Mouse (Mus musculus) olfactory bulb, adult 2 months (tissue): ENCODE results near the gene I0C0044D17Rik. TPM values are rescaled to one million over a fixed set of nuclear protein-coding genes. Genes with fewer than 3 reads are reported as not detected.
"Not testable (repeated sequence)": the region's sequence is repeated elsewhere in the genome, so short reads cannot be mapped to it uniquely, and the experiment has no call there.

Source experiments
- H3K27ac ChIP-seq: fragments of 200-500 bp; 2 replicates; pipeline ENCODE4 v1.5.1; 2012; ENCODE audit warnings: low read depth, low read length; ENCODE audit not compliant: insufficient read depth
- H3K4me1 ChIP-seq: fragments of 200-500 bp; 2 replicates; pipeline ENCODE4 v1.6.1; 2012; ENCODE audit warnings: low read length; ENCODE audit not compliant: control insufficient read depth, insufficient read depth
- H3K4me3 ChIP-seq: fragments of 200-500 bp; 2 replicates; pipeline ENCODE4 v1.5.1; 2012; ENCODE audit warnings: mild to moderate bottlenecking, low read depth, low read length, moderate library complexity; ENCODE audit not compliant: insufficient read depth
- CTCF ChIP-seq: fragments of 200-500 bp; IDR thresholded peaks from 2 replicates; pipeline ENCODE4 v1.5.1; 2012; ENCODE audit warnings: low read depth, mild to moderate bottlenecking, low read length, moderate library complexity; ENCODE audit not compliant: insufficient read depth
- POLR2A ChIP-seq: fragments of 200-500 bp; IDR thresholded peaks from 2 replicates; pipeline ENCODE4 v1.6.1; 2012; ENCODE audit warnings: mild to moderate bottlenecking, low read depth, low read length, moderate library complexity; ENCODE audit not compliant: insufficient read depth
- WGBS: fragments of 180-500 bp; shearing (Covaris S2); methylation state at CpG from one replicate; pipeline ENCODE4 v1.1.7; 2018; 5-methylcytosine and 5-hydroxymethylcytosine counted together
- polyA plus RNA-seq: library from polyadenylated mRNA; stranded (reverse); fragments of >200 nt; gene quantifications from 2 replicates; pipeline ENCODE4 v1.2.4, GENCODE M21; 2012; ENCODE audit warnings: low replicate concordance; ENCODE audit not compliant: missing spikeins, insufficient read depth, insufficient read length

I0C0044D17Rik gene
- polyA plus RNA-seq, 1 experiment, result not detected

GRCm38 (mm10) chr4:98847120-98847885 lies 23.7 kb upstream of the I0C0044D17Rik start:
- Histone ChIP-seq H3K27ac (no peak overlapping the region), H3K4me3 (no peak overlapping the region), H3K4me1 (no peaks in the 10 kb centered on the region)
- 83% methylated on average over 6 of the region's 6 CpGs for WGBS
- no peak for TF ChIP-seq CTCF
- no peak for TF ChIP-seq POLR2A

GRCm38 (mm10) chr4:98846396-98846795 lies 22.8 kb upstream of the I0C0044D17Rik start:
- Histone ChIP-seq H3K27ac (no peak overlapping the region), H3K4me1 (no peaks in the 10 kb centered on the region), H3K4me3 (no peak overlapping the region)
- 61% methylated on average over 3 of the region's 3 CpGs for WGBS
- TF ChIP-seq POLR2A, result no peak
- TF ChIP-seq CTCF, result no peak

- Histone ChIP-seq H3K27ac (no peak overlapping the region), H3K4me3 (no peak overlapping the region), H3K4me1 (no peaks in the 10 kb centered on the region)
- 84% methylated on average over 8 of the region's 8 CpGs for WGBS
- TF ChIP-seq POLR2A, result no peak
- TF ChIP-seq CTCF, result no peak
These were observed 22.1 kb upstream of the I0C0044D17Rik start for GRCm38 (mm10) chr4:98845687-98846125.

DNA sequence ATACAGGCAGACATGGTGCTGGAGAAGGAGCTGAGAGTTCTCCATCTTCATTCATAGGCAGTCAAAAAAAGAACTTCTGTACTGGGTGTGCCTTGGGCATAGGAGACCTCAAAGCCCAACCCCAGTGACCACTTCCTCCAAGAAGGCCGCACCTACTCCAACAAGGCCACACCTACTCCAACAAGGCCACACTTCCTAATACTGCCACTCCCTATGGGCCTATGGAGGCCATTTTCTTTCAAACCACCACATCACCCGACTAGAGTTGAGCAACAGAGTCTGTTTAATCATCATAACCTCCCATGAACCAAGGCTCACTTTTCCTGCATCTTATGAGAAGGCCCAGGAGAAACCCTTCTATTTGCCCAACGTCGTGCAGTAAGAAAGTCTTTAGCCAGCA lies 21.6 kb upstream of the I0C0044D17Rik start:
- Histone ChIP-seq H3K4me1 (no peaks in the 10 kb centered on the region), H3K4me3 (no peak overlapping the region), H3K27ac (no peak overlapping the region)
- no peak for TF ChIP-seq POLR2A
- no peak for TF ChIP-seq CTCF
- 92% methylated on average over 4 of the region's 4 CpGs for whole genome bisulfite sequencing

DNA sequence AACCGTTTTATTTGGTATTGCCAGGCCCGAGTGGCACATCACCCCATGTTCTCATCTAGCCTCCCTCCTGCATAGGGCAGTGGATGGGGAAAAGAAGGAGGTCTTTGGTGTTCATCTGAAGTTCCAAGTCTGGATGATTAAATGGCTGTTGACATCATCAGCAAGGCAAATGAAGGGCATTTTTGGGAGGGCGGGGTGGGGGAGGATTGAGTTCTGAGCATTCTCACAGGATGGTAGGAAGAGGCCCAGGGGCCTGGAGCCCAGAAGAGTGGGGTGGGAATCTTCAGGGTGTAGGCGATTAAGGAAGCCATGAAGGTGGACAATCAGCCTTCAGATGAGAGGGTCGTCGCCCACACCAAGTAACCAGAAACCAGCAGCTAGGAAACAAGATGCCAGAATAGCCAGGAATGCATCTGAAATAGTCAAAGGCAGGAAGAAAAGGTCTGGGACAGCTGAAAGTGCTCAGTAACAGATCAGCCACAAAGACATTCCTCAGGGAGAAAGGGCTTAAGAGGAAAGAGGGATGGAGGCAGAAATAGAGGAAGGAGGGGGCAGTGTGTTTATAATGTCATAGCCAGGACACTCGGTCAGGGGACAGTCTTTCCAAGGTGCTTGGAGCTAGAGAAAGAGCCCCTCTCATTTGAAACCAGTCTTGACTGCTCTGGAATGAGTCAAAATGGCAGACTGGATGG lies 20.4 kb upstream of the I0C0044D17Rik start:
- Histone ChIP-seq H3K4me3 (no peak overlapping the region), H3K4me1 (no peaks in the 10 kb centered on the region), H3K27ac (no peak overlapping the region)
- TF ChIP-seq POLR2A (no peak), CTCF (no peak)
- WGBS, result 90% methylated on average over 7 of the region's 7 CpGs

DNA sequence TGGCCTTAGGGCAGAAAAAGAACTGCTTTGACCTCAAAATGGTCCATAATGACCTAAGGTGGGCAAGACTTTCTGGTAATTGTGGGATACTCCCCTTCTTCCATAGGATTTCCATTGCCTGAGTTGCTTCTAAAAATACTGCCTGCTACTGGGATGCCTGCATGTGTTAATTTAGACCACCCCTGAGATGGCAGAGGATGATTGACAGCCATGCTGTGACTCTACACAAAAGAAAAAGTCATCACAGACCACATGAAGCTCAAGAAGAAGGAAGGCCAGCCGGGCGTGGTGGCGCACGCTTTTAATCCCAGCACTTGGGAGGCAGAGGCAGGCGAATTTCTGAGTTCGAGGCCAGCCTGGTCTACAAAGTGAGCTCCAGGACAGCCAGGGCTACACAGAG lies 17.6 kb upstream of the I0C0044D17Rik start:
- 89% methylated on average over 6 of the region's 6 CpGs for WGBS
- not testable (repeated sequence) for H3K27ac ChIP-seq, H3K4me3 ChIP-seq, H3K4me1 ChIP-seq

DNA sequence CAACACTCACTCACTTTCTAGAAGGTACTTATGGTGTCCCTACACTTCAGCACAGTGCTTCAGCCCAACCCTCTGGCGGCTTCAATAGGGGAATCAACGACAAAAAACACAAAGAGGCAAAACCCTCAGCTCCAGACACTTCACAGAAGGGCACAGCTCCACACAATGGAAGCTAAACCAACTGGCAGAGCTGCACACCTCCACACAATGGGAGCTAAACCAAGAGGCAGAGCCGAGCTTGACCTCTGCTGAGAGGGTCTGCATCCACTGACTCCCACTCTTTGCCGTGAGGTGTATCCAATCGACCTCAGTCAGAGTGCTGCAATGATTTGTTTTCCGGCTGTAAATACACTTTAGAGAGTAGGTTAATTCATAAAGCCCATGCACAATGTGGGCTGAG lies 16.9 kb upstream of the I0C0044D17Rik start:
- WGBS, result 33% methylated on average over 6 of the region's 6 CpGs
- H3K27ac ChIP-seq, result no peak overlapping the region
- no peak overlapping the region for H3K4me3 ChIP-seq
- H3K4me1 ChIP-seq, result no peaks in the 10 kb centered on the region
- TF ChIP-seq POLR2A, result no peak
- no peak for TF ChIP-seq CTCF

DNA sequence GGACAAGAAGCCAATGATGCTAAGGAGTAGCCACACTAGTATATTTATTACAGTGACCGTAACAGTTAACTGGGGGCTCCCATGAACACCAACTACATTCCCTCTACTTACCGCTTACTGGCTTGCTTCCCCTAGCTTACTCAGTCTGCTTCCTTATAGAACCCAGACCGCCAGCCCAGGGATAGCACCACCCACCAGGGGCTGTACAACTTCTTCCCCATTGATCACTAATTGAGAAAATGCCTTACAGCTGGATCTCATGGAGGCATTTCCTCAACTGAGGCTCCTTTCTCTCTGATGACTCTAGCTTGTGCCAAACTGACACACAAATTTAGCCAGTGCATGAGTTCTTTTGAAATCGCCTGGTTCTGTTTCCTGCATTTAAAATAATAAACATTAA lies 15.3 kb upstream of the I0C0044D17Rik start:
- H3K4me1 ChIP-seq, result no peaks in the 10 kb centered on the region
- 87% methylated on average over 4 of the region's 4 CpGs for WGBS
- no peak overlapping the region for H3K27ac ChIP-seq
- TF ChIP-seq POLR2A (no peak), CTCF (no peak)
- no peak overlapping the region for H3K4me3 ChIP-seq

GRCm38 (mm10) chr4:98837715-98838505 lies 14.3 kb upstream of the I0C0044D17Rik start:
- WGBS, result 93% methylated on average over 16 of the region's 16 CpGs
- Histone ChIP-seq H3K4me3 (no peak overlapping the region), H3K27ac (no peak overlapping the region), H3K4me1 (no peaks in the 10 kb centered on the region)
- TF ChIP-seq POLR2A, result no peak
- TF ChIP-seq CTCF, result no peak
